Mouse (Mus musculus) hindbrain, embryonic 14.5 days (tissue): ENCODE measurements at regions not wholly inside any gene's neighbourhood (a gene's known extent, or its start where the extent isn't known, plus 50 kb on each side); places are given as distances from the start of the nearest gene placed in this dataset.

ENCODE experiments used
- ATAC-seq: fragments of 200-750 bp; cut with Nextera tagmentation; 2 replicates; pipeline ENCODE4 v1.8.0; 2017; ENCODE audit warnings: moderate number of reproducible peaks, mild to moderate bottlenecking, moderate TSS enrichment, moderate library complexity; ENCODE audit not compliant: low FRiP score
- DNase-seq: peaks from one replicate; pipeline ENCODE4 v3.0.0-alpha.2; 2015; ENCODE audit warnings: low spot score
- H3K27ac ChIP-seq: fragments of 300-500 bp; sonication (generic); 2 replicates; pipeline ENCODE4 v1.5.1; 2014; ENCODE audit warnings: mild to moderate bottlenecking, moderate library complexity
- H3K27me3 ChIP-seq: fragments of 300-500 bp; sonication (generic); 2 replicates; pipeline ENCODE4 v1.6.1; 2014; ENCODE audit warnings: mild to moderate bottlenecking, low read length, mixed read lengths; ENCODE audit not compliant: control insufficient read depth, insufficient read depth
- H3K36me3 ChIP-seq: fragments of 300-500 bp; sonication (generic); replicated peaks from 2 replicates; pipeline ENCODE4 v1.6.1; 2014; ENCODE audit not compliant: control insufficient read depth, insufficient read depth
- H3K4me1 ChIP-seq: fragments of 300-500 bp; sonication (generic); replicated peaks from 2 replicates; pipeline ENCODE4 v1.6.1; 2014; ENCODE audit warnings: antibody characterized with exemption, low read length, mixed read lengths; ENCODE audit not compliant: control insufficient read depth, insufficient read depth
- H3K4me2 ChIP-seq: fragments of 300-500 bp; sonication (generic); replicated peaks from 2 replicates; pipeline ENCODE4 v1.6.1; 2014; ENCODE audit warnings: mild to moderate bottlenecking, moderate library complexity
- H3K4me3 ChIP-seq: fragments of 300-500 bp; sonication (generic); replicated peaks from 2 replicates; pipeline ENCODE4 v1.5.1; 2014; ENCODE audit warnings: mild to moderate bottlenecking, low read length
- H3K9ac ChIP-seq: fragments of 300-500 bp; sonication (generic); 2 replicates; pipeline ENCODE4 v1.6.1; 2014
- H3K9me3 ChIP-seq: fragments of 300-500 bp; sonication (generic); 2 replicates; pipeline ENCODE4 v1.6.1; 2016; ENCODE audit warnings: low read length; ENCODE audit not compliant: control insufficient read depth
- WGBS: fragments of 180-500 bp; shearing (Covaris S2); extraction: QIAGEN DNeasy Blood & Tissue Kit; methylation state at CpG from one replicate; pipeline ENCODE4 v1.1.7; 2014; 5-methylcytosine and 5-hydroxymethylcytosine counted together

GRCm38 (mm10) chr13:99642301-99642700, 126.0 kb upstream of the Map1b start:
- Histone ChIP-seq H3K36me3 (no peaks in the 10 kb centered on the region), H3K4me1 (peaks cover 31% of the 10 kb centered on the region), H3K27ac (no peak overlapping the region), H3K4me2 (no peak overlapping the region), H3K9me3 (no peaks in the 10 kb centered on the region), H3K9ac (no peak overlapping the region), H3K4me3 (no peak overlapping the region), H3K27me3 (no peaks in the 10 kb centered on the region)
- ATAC-seq (no peak), DNase-seq (no peak)
- WGBS, result 52% methylated on average over 5 of the region's 5 CpGs

GRCm38 (mm10) chr13:99641386-99642165, 125.2 kb upstream of the Map1b start:
- 69% methylated on average over 22 of the region's 22 CpGs for WGBS
- Histone ChIP-seq H3K4me2 (no peak overlapping the region), H3K9ac (no peak overlapping the region), H3K4me3 (no peak overlapping the region), H3K9me3 (no peaks in the 10 kb centered on the region), H3K36me3 (no peaks in the 10 kb centered on the region), H3K4me1 (peaks cover 31% of the 10 kb centered on the region), H3K27ac (no peak overlapping the region), H3K27me3 (no peaks in the 10 kb centered on the region)
- ATAC-seq, result 0 out of 2 replicates have a peak, but pooled peaks have one; percentile 64
- DNase-seq, result no peak

DNA sequence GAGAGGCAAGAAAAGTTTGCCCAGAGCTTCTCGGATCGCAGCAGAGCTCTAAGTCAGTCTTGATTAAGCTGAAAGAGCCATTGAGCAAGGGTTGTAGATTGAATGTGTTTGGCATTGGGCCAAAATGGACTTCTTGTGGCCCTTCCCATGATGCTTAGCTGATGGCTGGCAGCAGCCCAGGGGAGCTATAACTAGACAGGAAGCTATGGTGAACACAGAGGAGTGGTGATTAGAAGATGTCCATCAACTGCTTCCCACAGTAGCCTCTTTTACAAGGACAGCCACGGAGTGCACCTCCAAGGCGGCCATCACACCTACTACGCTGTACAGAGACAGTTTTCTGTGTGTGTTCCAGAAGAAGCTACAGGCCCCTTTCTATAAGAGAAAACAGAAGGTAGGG, 116.4 kb upstream of the Map1b start:
- no peaks in the 10 kb centered on the region for H3K4me1 ChIP-seq
- no peak for DNase-seq
- no peak overlapping the region for H3K4me2 ChIP-seq
- no peak overlapping the region for H3K9ac ChIP-seq
- no peaks in the 10 kb centered on the region for H3K36me3 ChIP-seq
- no peak for ATAC-seq
- 77% methylated on average over 5 of the region's 5 CpGs for WGBS
- H3K27ac ChIP-seq, result no peak overlapping the region
- no peaks in the 10 kb centered on the region for H3K27me3 ChIP-seq
- no peaks in the 10 kb centered on the region for H3K9me3 ChIP-seq
- H3K4me3 ChIP-seq, result no peak overlapping the region

DNA sequence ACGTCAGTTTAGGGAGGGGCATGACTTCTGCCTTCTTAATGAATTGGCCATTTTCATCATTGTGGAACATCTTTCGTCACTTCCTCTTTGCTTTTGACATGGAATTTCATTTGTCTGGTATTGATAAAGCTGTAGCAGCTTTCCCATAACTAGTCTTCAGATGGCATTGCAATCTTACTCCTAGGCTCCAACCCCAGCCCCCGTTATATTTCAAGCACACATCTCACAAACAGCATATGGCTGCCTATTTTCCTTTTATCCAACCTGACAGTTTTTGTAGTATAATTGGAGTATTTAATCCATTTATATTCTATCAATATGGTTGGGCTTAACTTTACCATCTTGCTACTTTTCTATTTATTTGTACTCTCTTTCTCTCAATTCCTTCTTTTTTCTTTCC, 114.5 kb upstream of the Map1b start:
- no peak overlapping the region for H3K4me3 ChIP-seq
- H3K27me3 ChIP-seq, result no peaks in the 10 kb centered on the region
- ATAC-seq (no peak), DNase-seq (no peak)
- WGBS, result 93% methylated on average over 3 of the region's 3 CpGs
- no peak overlapping the region for H3K9ac ChIP-seq
- H3K4me1 ChIP-seq, result no peaks in the 10 kb centered on the region
- no peak overlapping the region for H3K4me2 ChIP-seq
- no peak overlapping the region for H3K27ac ChIP-seq
- H3K36me3 ChIP-seq, result no peaks in the 10 kb centered on the region
- H3K9me3 ChIP-seq, result no peaks in the 10 kb centered on the region

DNA sequence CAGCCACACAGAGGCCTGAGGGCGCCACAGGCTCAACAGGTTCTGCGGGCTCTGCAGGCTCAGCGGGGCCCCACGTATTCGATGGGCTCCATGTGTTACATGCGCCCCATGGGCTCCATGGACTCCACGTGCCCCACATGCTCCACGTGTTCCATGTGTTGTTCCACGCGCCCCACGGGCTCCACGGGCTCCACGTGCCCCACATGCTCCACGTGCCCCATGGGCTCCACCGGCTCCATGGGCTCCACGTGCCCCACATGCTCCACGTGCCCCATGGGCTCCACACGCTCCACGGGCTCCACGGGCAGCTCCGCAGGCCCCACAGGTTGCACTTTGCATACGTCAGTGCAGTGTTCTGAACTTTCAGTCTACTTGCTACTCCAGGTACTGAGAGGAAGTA, 114.0 kb upstream of the Map1b start:
- Histone ChIP-seq H3K27ac (no peak overlapping the region), H3K4me1 (no peaks in the 10 kb centered on the region), H3K9me3 (no peaks in the 10 kb centered on the region), H3K36me3 (no peaks in the 10 kb centered on the region), H3K4me3 (no peak overlapping the region), H3K4me2 (no peak overlapping the region), H3K9ac (no peak overlapping the region), H3K27me3 (no peaks in the 10 kb centered on the region)
- no peak for ATAC-seq
- DNase-seq, result no peak
- 96% methylated on average over 22 of the region's 22 CpGs for WGBS

- Histone ChIP-seq H3K27ac (no peak overlapping the region), H3K4me1 (no peaks in the 10 kb centered on the region), H3K9ac (no peak overlapping the region), H3K4me2 (no peak overlapping the region), H3K36me3 (no peaks in the 10 kb centered on the region), H3K9me3 (no peaks in the 10 kb centered on the region), H3K4me3 (no peak overlapping the region), H3K27me3 (no peaks in the 10 kb centered on the region)
- WGBS, result 77% methylated on average over 4 of the region's 4 CpGs
- ATAC-seq (no peak), DNase-seq (no peak)
Observed at GRCm38 (mm10) chr13:99625196-99625595, 108.9 kb upstream of the Map1b start.

DNA sequence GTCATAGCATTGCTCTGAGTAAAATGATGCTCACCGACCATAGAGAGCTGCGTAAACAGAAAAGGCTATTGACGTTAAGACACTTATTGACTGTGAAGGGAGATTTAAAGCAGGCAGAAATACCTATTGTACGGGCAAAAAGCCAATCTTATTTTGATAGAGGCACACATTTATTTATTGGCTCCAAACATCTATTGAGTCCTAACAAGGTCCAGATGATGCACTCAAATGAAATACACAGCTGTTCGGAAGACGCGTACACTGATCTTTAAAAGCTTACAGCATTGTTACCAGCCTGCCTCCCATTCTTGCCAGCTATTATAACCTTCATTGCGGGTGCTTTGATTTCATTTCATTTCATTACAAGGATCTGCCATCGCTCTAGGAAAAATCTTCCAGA, 102.0 kb upstream of the Map1b start:
- no peak overlapping the region for H3K27ac ChIP-seq
- no peaks in the 10 kb centered on the region for H3K9me3 ChIP-seq
- ATAC-seq, result no peak
- H3K27me3 ChIP-seq, result no peaks in the 10 kb centered on the region
- H3K4me3 ChIP-seq, result no peak overlapping the region
- no peak overlapping the region for H3K9ac ChIP-seq
- DNase-seq, result no peak
- 78% methylated on average over 9 of the region's 9 CpGs for WGBS
- no peaks in the 10 kb centered on the region for H3K36me3 ChIP-seq
- H3K4me2 ChIP-seq, result no peak overlapping the region
- no peaks in the 10 kb centered on the region for H3K4me1 ChIP-seq

DNA sequence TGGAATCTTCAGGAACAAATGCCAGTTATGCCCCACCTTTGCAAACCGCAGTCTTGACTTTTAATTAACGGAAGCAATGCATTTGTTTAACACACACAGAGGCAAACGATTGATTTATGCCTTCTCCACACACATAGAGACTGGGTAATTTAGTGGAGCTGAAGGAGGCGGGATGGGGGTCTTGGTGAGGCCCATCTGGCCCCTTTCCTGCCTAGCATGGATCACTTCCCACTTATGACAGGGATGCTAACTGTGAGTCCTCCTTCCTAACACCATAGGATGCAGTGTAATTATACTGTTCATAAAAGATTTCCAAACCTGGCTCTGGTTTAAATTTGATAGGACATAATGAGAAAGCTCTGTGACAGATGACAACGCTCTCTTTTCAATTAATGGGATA, 101.1 kb upstream of the Map1b start:
- Histone ChIP-seq H3K4me2 (no peak overlapping the region), H3K27me3 (no peaks in the 10 kb centered on the region), H3K4me1 (no peaks in the 10 kb centered on the region), H3K36me3 (no peaks in the 10 kb centered on the region), H3K27ac (no peak overlapping the region), H3K9ac (no peak overlapping the region), H3K4me3 (no peak overlapping the region), H3K9me3 (no peaks in the 10 kb centered on the region)
- ATAC-seq (no peak; the same call in 1 of the 2 replicates), DNase-seq (no peak)
- 68% methylated on average over 5 of the region's 5 CpGs for WGBS

DNA sequence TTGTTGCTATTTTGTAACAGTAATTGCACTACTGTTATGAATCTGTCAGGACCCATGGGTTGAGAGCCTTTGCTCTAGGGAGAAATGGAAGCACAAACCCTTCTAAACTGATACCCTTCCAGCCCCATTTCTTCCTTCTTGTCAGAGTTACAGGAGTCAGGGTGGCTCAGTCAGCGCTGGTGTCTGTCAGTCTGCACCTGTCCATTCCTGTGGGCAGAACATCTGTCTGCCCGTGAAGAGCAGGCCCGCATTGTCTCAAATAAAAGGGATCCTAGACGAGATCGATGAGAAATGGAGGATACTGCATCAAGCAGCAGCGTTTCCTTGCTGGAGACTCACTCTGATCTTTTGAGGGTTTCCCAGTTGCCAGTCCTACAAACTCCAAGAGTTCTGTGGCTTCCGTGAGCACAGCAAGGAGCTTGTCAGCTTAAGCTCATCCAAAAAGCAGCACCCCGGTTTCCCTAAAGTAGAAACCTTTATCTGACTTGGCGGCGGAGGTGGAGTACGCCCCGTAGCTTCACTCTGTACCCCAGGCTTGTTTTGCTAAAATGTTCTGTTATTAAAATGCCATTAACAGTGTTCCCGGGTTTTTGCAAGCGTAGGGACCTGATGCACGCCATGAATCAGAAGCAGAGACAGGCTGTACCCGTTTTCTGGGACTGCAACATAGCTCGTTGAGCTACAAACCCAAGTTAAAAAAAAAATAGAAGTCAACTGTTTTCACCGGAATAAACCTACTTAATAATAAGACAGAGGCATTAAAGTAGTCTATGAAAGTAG, 95.6 kb upstream of the Map1b start:
- ATAC-seq, result no peak
- WGBS, result 75% methylated on average over 18 of the region's 18 CpGs
- no peak for DNase-seq

More for the DNA sequence above, 95.6 kb upstream of the Map1b start:
- no peaks in the 10 kb centered on the region for H3K27me3 ChIP-seq
- H3K27ac ChIP-seq, result no peak overlapping the region
- H3K4me3 ChIP-seq, result no peak overlapping the region
- H3K4me1 ChIP-seq, result peaks cover 20% of the 10 kb centered on the region
- no peak overlapping the region for H3K9ac ChIP-seq
- no peak overlapping the region for H3K4me2 ChIP-seq
- H3K36me3 ChIP-seq, result no peaks in the 10 kb centered on the region
- no peaks in the 10 kb centered on the region for H3K9me3 ChIP-seq
